Mouse (Mus musculus) heart, postnatal 0 days (tissue): ENCODE measurements at regions not wholly inside any gene's neighbourhood (a gene's known extent, or its start where the extent isn't known, plus 50 kb on each side); places are given as distances from the start of the nearest gene placed in this dataset.

Experiments used
- ATAC-seq: fragments of 200-750 bp; cut with Nextera tagmentation; 2 replicates; pipeline ENCODE4 v1.8.0; 2017; ENCODE audit warnings: low read depth, moderate number of reproducible peaks, moderate library complexity; ENCODE audit not compliant: insufficient read depth
- DNase-seq: peaks from one replicate; pipeline ENCODE4 v3.0.0-alpha.2; 2016; ENCODE audit warnings: low spot score
- H3K27ac ChIP-seq: fragments of 300-500 bp; sonication (generic); 2 replicates; pipeline ENCODE4 v1.5.1; 2014; ENCODE audit warnings: low read depth, mild to moderate bottlenecking
- H3K27me3 ChIP-seq: fragments of 300-500 bp; sonication (generic); 2 replicates; pipeline ENCODE4 v1.6.1; 2014; ENCODE audit warnings: low read length, mixed read lengths; ENCODE audit not compliant: control insufficient read depth, insufficient read depth
- H3K36me3 ChIP-seq: fragments of 300-500 bp; sonication (generic); replicated peaks from 2 replicates; pipeline ENCODE4 v1.6.1; 2014; ENCODE audit warnings: low read length, mixed read lengths; ENCODE audit not compliant: control insufficient read depth, insufficient read depth
- H3K4me1 ChIP-seq: fragments of 300-500 bp; sonication (generic); 2 replicates; pipeline ENCODE4 v1.6.1; 2014; ENCODE audit warnings: antibody characterized with exemption; ENCODE audit not compliant: control insufficient read depth, insufficient read depth
- H3K4me2 ChIP-seq: fragments of 300-500 bp; sonication (generic); 2 replicates; pipeline ENCODE4 v1.6.1; 2014; ENCODE audit warnings: low read depth, mild to moderate bottlenecking, low read length, moderate library complexity
- H3K4me3 ChIP-seq: fragments of 300-500 bp; sonication (generic); 2 replicates; pipeline ENCODE4 v1.5.1; 2014; ENCODE audit warnings: low read depth, low read length
- H3K9ac ChIP-seq: fragments of 300-500 bp; sonication (generic); replicated peaks from 2 replicates; pipeline ENCODE4 v1.6.1; 2014; ENCODE audit warnings: low read depth, low read length, mixed read lengths
- H3K9me3 ChIP-seq: fragments of 300-500 bp; sonication (generic); replicated peaks from 2 replicates; pipeline ENCODE4 v1.6.1; 2016; ENCODE audit warnings: low read length; ENCODE audit not compliant: control insufficient read depth
- CTCF ChIP-seq: IDR thresholded peaks from 2 replicates; pipeline ENCODE4 v1.5.1; 2016; ENCODE audit warnings: antibody characterized with exemption, control low read depth, low read depth
- EP300 ChIP-seq: IDR thresholded peaks from 2 replicates; pipeline ENCODE4 v1.6.1; 2016; ENCODE audit warnings: antibody characterized with exemption, low read depth
- WGBS: fragments of 180-500 bp; shearing (Covaris S2); extraction: QIAGEN DNeasy Blood & Tissue Kit; methylation state at CpG from one replicate; pipeline ENCODE4 v1.1.7; 2014; 5-methylcytosine and 5-hydroxymethylcytosine counted together

DNA sequence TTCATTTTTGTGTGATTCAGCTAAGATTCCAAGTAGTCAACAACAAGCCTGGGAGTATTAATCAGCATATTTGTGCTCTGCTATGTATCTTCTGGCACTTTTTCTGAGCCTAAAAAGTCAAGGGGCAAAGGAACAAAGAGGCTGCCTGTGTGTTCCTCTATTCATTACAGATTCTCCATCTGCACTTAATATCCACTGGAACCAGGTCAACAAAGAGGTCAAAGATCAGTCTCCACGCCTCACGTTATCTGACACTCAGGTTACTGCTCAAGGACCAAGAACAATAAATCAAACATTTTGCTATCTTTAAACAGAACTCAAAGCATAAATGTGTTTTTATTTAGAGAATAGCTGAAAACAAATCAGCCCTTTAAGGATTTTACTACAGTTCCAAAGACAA is 71.4 kb upstream of the Gm4301 start:
- 49% methylated on average over 2 of the region's 2 CpGs for WGBS
- Histone ChIP-seq H3K36me3 (no peaks in the 10 kb centered on the region), H3K9me3 (no peaks in the 10 kb centered on the region), H3K27me3 (no peaks in the 10 kb centered on the region), H3K4me3 (no peak overlapping the region), H3K4me2 (no peak overlapping the region), H3K4me1 (no peaks in the 10 kb centered on the region), H3K9ac (no peak overlapping the region), H3K27ac (no peak overlapping the region)
- DNase-seq: no peak
- ATAC-seq: no peak
- TF ChIP-seq CTCF (no peak), EP300 (no peak)

DNA sequence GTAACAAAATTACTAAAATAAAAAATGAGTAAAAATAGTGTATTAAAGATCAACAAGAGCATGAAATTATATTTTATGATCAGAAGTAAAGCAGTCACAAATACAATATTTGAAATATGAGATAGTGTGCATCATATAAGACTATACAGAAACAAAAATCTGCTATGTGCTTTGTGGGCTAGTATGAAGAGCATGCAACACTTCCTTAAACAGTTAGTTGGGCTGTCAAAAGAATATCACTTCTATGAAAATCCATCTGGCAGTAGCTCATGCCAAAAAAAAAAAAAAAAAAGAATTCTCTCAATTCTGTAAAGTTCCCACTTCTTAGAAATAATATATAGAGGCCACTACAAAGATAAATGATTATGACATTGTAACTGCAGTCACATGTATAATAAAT is 53.0 kb upstream of the Gm4301 start:
- no peak for ATAC-seq
- Histone ChIP-seq H3K9ac (no peak overlapping the region), H3K36me3 (no peaks in the 10 kb centered on the region), H3K27ac (no peak overlapping the region), H3K4me3 (no peak overlapping the region), H3K4me1 (no peaks in the 10 kb centered on the region), H3K4me2 (no peak overlapping the region), H3K9me3 (no peaks in the 10 kb centered on the region), H3K27me3 (no peaks in the 10 kb centered on the region)
- no peak for DNase-seq
- TF ChIP-seq CTCF (no peak), EP300 (no peak)
